Mouse (Mus musculus) adrenal gland, postnatal 36 days (tissue): ENCODE measurements around the gene Tatdn2. TPM values are rescaled to one million over a fixed set of nuclear protein-coding genes. Genes with fewer than 3 reads are reported as not detected.

Experiments
- DNase-seq, 2 experiments: peaks; one replicate each; pipeline ENCODE4 v3.0.0; 2021; ENCODE audit warnings: mixed read lengths in 1 of 2
- long read RNA-seq, 2 experiments: library from polyadenylated mRNA; stranded (forward); transcript quantifications; one replicate each; pipeline ENCODE4 v2.0.0; 2021; ENCODE audit warnings: borderline sequencing depth in 2 of 2
- total RNA-seq, 2 experiments: library from RNA; stranded (reverse); gene quantifications; 2 replicates each; pipeline ENCODE4 v1.2.3; 2021

Gene Tatdn2
- total RNA-seq: 10 to 100 TPM; 58.0 to 60.5 TPM
- long read RNA-seq, experiment 1: 0 reads
- long read RNA-seq, experiment 2, partial matches to known transcripts: 0 of 2 reads
- long read RNA-seq, experiment 2, other reads (novel, unspliced or antisense): 2 of 2 reads

- peak; percentile 97 to 98 for DNase-seq
These were observed at the start of gene Tatdn2 for GRCm38 (mm10) chr6:113696582-113697221. Gene Tatdn2 (plus strand): TSS chr6:113697050.

GRCm38 (mm10) chr6:113649346-113650196 is 47.3 kb upstream of the Tatdn2 start:
- peak in 1 of 2 experiments; percentile 32 for DNase-seq

- DNase-seq: no peak
These were observed 46.6 kb upstream of the Tatdn2 start for GRCm38 (mm10) chr6:113650197-113650640.

GRCm38 (mm10) chr6:113651626-113652025 is 45.2 kb upstream of the Tatdn2 start:
- DNase-seq: no peak

- no peak for DNase-seq
These were observed 43.3 kb upstream of the Tatdn2 start for GRCm38 (mm10) chr6:113653551-113653950.

- no peak for DNase-seq
These were observed 42.7 kb upstream of the Tatdn2 start for GRCm38 (mm10) chr6:113654102-113654501.

- peak; percentile 88 to 90 for DNase-seq
These were observed 42.0 kb upstream of the Tatdn2 start for GRCm38 (mm10) chr6:113654753-113655397.

GRCm38 (mm10) chr6:113655475-113655874 is 41.4 kb upstream of the Tatdn2 start:
- DNase-seq: no peak

- peak in 1 of 2 experiments; percentile 40 for DNase-seq
These were observed 40.0 kb upstream of the Tatdn2 start for GRCm38 (mm10) chr6:113656847-113657246.

GRCm38 (mm10) chr6:113658226-113658625 is 38.6 kb upstream of the Tatdn2 start:
- peak in 1 of 2 experiments; percentile 56 for DNase-seq

- no peak for DNase-seq
These were observed 37.0 kb upstream of the Tatdn2 start for GRCm38 (mm10) chr6:113659648-113660491.

- peak in 1 of 2 experiments; percentile 48 for DNase-seq
These were observed 36.1 kb upstream of the Tatdn2 start for GRCm38 (mm10) chr6:113660492-113661352.

GRCm38 (mm10) chr6:113661353-113662241 is 35.3 kb upstream of the Tatdn2 start:
- peak; percentile 76 to 84 for DNase-seq

- DNase-seq: no peak
These were observed 33.7 kb upstream of the Tatdn2 start for GRCm38 (mm10) chr6:113662964-113663700.

- no peak for DNase-seq
These were observed 32.5 kb upstream of the Tatdn2 start for GRCm38 (mm10) chr6:113664305-113664704.

GRCm38 (mm10) chr6:113667611-113668122 is 29.2 kb upstream of the Tatdn2 start:
- DNase-seq: no peak

GRCm38 (mm10) chr6:113668287-113669154 is 28.3 kb upstream of the Tatdn2 start:
- peak in 1 of 2 experiments; percentile 60 for DNase-seq
